Mouse (Mus musculus): Measurements from ENCODE around the gene Tec. TPM values are rescaled to one million over a fixed set of nuclear protein-coding genes. Genes with fewer than 3 reads are reported as not detected.

Gene Tec
- total RNA-seq, 1 experiment = 4.7 TPM

- DNase-seq (ENCODE audit: low read depth, low spot score) = no peak
- Histone ChIP-seq H3K4me3 (ENCODE audit: insufficient read depth in 1 of 2, low read depth in 1 of 2, low read length in 2 of 2, poor library complexity in 1 of 2, severe bottlenecking in 1 of 2) (no peak overlapping the region), H3K36me3 (ENCODE audit: control insufficient read depth, insufficient read depth, low read length, poor library complexity, severe bottlenecking) (no peaks in the 10 kb centered on the region), H3K9ac (ENCODE audit: insufficient read depth, low read depth, low read length, poor library complexity, severe bottlenecking) (no peak overlapping the region), H3K4me1 (ENCODE audit: control insufficient read depth in 2 of 2, insufficient read depth in 2 of 2, low read length in 2 of 2, poor library complexity in 1 of 2) (peaks cover 4 to 8% of the 10 kb centered on the region in 2 experiments; a peak in 3 of 4 replicates), H3K9me3 (ENCODE audit: control insufficient read depth, insufficient read depth, low read depth, low read length) (no peaks in the 10 kb centered on the region), H3K27ac (ENCODE audit: insufficient read depth, low read depth, low read length, poor library complexity, severe bottlenecking) (no peak overlapping the region)
- in situ Hi-C loops (cut with MboI; ENCODE audit: low sequenced_read_pairs in 2 of 2, unreplicated experiment in 2 of 2) = no loop called here
- TF ChIP-seq ZC3H11A (IDR thresholded peaks at IDR 0.05; ENCODE audit: borderline replicate concordance, low read depth, low read length) (no peak), CHD2 (IDR thresholded peaks at IDR 0.05; ENCODE audit: low read depth, low read length) (no peak), MAFK (IDR thresholded peaks at IDR 0.05; ENCODE audit: insufficient read depth, low read depth, low read length) (no peak), HCFC1 (IDR thresholded peaks at IDR 0.05; ENCODE audit: borderline replicate concordance, insufficient read depth, low read length) (no peak), ZNF384 (IDR thresholded peaks at IDR 0.05; ENCODE audit: low read depth, low read length) (no peak)
Observed at GRCm38 (mm10) chr5:72879736-72880135, 11.5 kb upstream of the Tec start.

GRCm38 (mm10) chr5:72871114-72871513, 2.8 kb upstream of the Tec start:
- H3K36me3 ChIP-seq (ENCODE audit: control insufficient read depth, insufficient read depth, low read length, poor library complexity, severe bottlenecking) = no peaks in the 10 kb centered on the region
- no peaks in the 10 kb centered on the region for H3K9me3 ChIP-seq (ENCODE audit: control insufficient read depth, insufficient read depth, low read depth, low read length)
- in situ Hi-C loops (cut with MboI; ENCODE audit: low sequenced_read_pairs in 2 of 2, unreplicated experiment in 2 of 2) = no loop called here
- no peak overlapping the region for H3K4me3 ChIP-seq (ENCODE audit: insufficient read depth in 1 of 2, low read depth in 1 of 2, low read length in 2 of 2, poor library complexity in 1 of 2, severe bottlenecking in 1 of 2)
- peaks cover 3 to 5% of the 10 kb centered on the region in 2 experiments; a peak in 3 of 4 replicates for H3K4me1 ChIP-seq (ENCODE audit: control insufficient read depth in 2 of 2, insufficient read depth in 2 of 2, low read length in 2 of 2, poor library complexity in 1 of 2)
- H3K27ac ChIP-seq (ENCODE audit: insufficient read depth, low read depth, low read length, poor library complexity, severe bottlenecking) = no peak overlapping the region
- DNase-seq (ENCODE audit: low read depth, low spot score) = no peak
- no peak overlapping the region for H3K9ac ChIP-seq (ENCODE audit: insufficient read depth, low read depth, low read length, poor library complexity, severe bottlenecking)
- no peak for TF ChIP-seq HCFC1 (IDR thresholded peaks at IDR 0.05; ENCODE audit: borderline replicate concordance, insufficient read depth, low read length)
- no peak for TF ChIP-seq MAFK (IDR thresholded peaks at IDR 0.05; ENCODE audit: insufficient read depth, low read depth, low read length)
- no peak for TF ChIP-seq ZNF384 (IDR thresholded peaks at IDR 0.05; ENCODE audit: low read depth, low read length)

GRCm38 (mm10) chr5:72869779-72870608, 1.7 kb upstream of the Tec start:
- in situ Hi-C loops (cut with MboI; ENCODE audit: low sequenced_read_pairs in 2 of 2, unreplicated experiment in 2 of 2) = no loop called here
- TF ChIP-seq CHD2 (IDR thresholded peaks at IDR 0.05; ENCODE audit: low read depth, low read length) (no peak), ZNF384 (IDR thresholded peaks at IDR 0.05; ENCODE audit: low read depth, low read length) (no peak), HCFC1 (IDR thresholded peaks at IDR 0.05; ENCODE audit: borderline replicate concordance, insufficient read depth, low read length) (no peak), MAFK (IDR thresholded peaks at IDR 0.05; ENCODE audit: insufficient read depth, low read depth, low read length) (no peak), ZC3H11A (IDR thresholded peaks at IDR 0.05; ENCODE audit: borderline replicate concordance, low read depth, low read length) (no peak)
- no peaks in the 10 kb centered on the region for H3K36me3 ChIP-seq (ENCODE audit: control insufficient read depth, insufficient read depth, low read length, poor library complexity, severe bottlenecking)

GRCm38 (mm10) chr5:72867036-72867672, 1.1 kb downstream of the Tec start:
- Histone ChIP-seq H3K27ac (ENCODE audit: insufficient read depth, low read depth, low read length, poor library complexity, severe bottlenecking) (no peak overlapping the region), H3K4me1 (ENCODE audit: control insufficient read depth in 2 of 2, insufficient read depth in 2 of 2, low read length in 2 of 2, poor library complexity in 1 of 2) (peaks cover 2 to 3% of the 10 kb centered on the region in 2 experiments; a peak in 2 of 4 replicates), H3K36me3 (ENCODE audit: control insufficient read depth, insufficient read depth, low read length, poor library complexity, severe bottlenecking) (no peaks in the 10 kb centered on the region), H3K4me3 (ENCODE audit: insufficient read depth in 1 of 2, low read depth in 1 of 2, low read length in 2 of 2, poor library complexity in 1 of 2, severe bottlenecking in 1 of 2) (no peak overlapping the region), H3K9ac (ENCODE audit: insufficient read depth, low read depth, low read length, poor library complexity, severe bottlenecking) (no peak overlapping the region), H3K9me3 (ENCODE audit: control insufficient read depth, insufficient read depth, low read depth, low read length) (no peaks in the 10 kb centered on the region)
- no peak for TF ChIP-seq MAFK (IDR thresholded peaks at IDR 0.05; ENCODE audit: insufficient read depth, low read depth, low read length)
- no peak for TF ChIP-seq HCFC1 (IDR thresholded peaks at IDR 0.05; ENCODE audit: borderline replicate concordance, insufficient read depth, low read length)
- TF ChIP-seq ZC3H11A (IDR thresholded peaks at IDR 0.05; ENCODE audit: borderline replicate concordance, low read depth, low read length) = no peak
- TF ChIP-seq ZNF384 (IDR thresholded peaks at IDR 0.05; ENCODE audit: low read depth, low read length) = no peak
- no peak for TF ChIP-seq CHD2 (IDR thresholded peaks at IDR 0.05; ENCODE audit: low read depth, low read length)
- DNase-seq (ENCODE audit: low read depth, low spot score) = no peak
- in situ Hi-C loops (cut with MboI; ENCODE audit: low sequenced_read_pairs in 2 of 2, unreplicated experiment in 2 of 2) = no loop called here

More at GRCm38 (mm10) chr5:72869779-72870608, 1.7 kb upstream of the Tec start:
- Histone ChIP-seq H3K9me3 (ENCODE audit: control insufficient read depth, insufficient read depth, low read depth, low read length) (no peaks in the 10 kb centered on the region), H3K27ac (ENCODE audit: insufficient read depth, low read depth, low read length, poor library complexity, severe bottlenecking) (no peak overlapping the region), H3K4me3 (ENCODE audit: insufficient read depth in 1 of 2, low read depth in 1 of 2, low read length in 2 of 2, poor library complexity in 1 of 2, severe bottlenecking in 1 of 2) (no peak overlapping the region), H3K9ac (ENCODE audit: insufficient read depth, low read depth, low read length, poor library complexity, severe bottlenecking) (no peak overlapping the region), H3K4me1 (ENCODE audit: control insufficient read depth in 2 of 2, insufficient read depth in 2 of 2, low read length in 2 of 2, poor library complexity in 1 of 2) (peaks cover 3% of the 10 kb centered on the region in 2 experiments; a peak in 3 of 4 replicates)
- DNase-seq (ENCODE audit: low read depth, low spot score) = no peak

Data from ES-E14 (cell line).